Mouse (Mus musculus) liver, embryonic 14.5 days (tissue): Measurements from ENCODE around the gene Prnd.
A peak's percentile ranks its signal among the peaks of the same experiment; 100 is the strongest.

ENCODE experiments used
- CTCF ChIP-seq: IDR thresholded peaks from 2 replicates; pipeline ENCODE4 v1.5.1; 2016; ENCODE audit warnings: antibody characterized with exemption, low read depth, control low read depth
- EP300 ChIP-seq: IDR thresholded peaks from 2 replicates; pipeline ENCODE4 v1.6.1; 2016; ENCODE audit warnings: antibody characterized with exemption, low read depth

DNA sequence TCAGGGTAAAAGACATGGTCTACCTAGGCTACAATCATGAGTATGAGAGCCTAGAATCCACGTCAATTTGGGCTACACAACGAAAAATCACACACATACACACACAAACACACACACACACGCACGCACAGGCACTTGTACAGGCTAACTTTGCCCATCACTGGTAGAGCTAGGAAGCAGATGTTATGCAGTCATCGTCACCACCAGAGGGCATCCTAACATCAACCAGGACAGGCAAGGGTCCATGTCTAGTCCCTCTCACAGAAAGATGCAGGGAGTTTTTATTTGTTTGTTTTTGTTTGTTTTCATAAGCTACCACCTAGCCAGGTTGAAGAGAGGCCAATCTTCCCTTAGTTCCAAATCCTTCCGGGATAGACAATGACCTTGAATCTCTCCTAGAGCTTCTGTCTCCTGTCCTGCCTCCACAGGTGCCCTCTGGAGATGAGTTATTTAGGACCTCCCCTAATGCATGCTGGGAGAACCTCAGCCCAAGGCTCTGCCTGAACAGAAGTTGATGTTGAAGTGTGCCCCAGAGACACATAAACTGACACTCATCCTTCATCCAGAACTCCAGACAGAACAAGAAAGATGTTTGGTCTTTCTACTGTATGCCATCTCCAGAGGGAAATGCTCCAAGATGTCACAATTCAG is 32.0 kb downstream of the Prnd start:
- TF ChIP-seq CTCF (peak; percentile 91), EP300 (no peak)
